Mouse (Mus musculus) heart, adult 2 months (tissue): Measurements from ENCODE around the gene Mansc1.

Experiments used
- EP300 ChIP-seq: fragments of 200-500 bp; IDR thresholded peaks from 2 replicates; pipeline ENCODE4 v1.6.1; 2011; ENCODE audit warnings: low read depth, low read length, control low read depth; ENCODE audit not compliant: insufficient read depth
- POLR2A ChIP-seq: fragments of 200-500 bp; IDR thresholded peaks from 2 replicates; pipeline ENCODE4 v1.6.1; 2011; ENCODE audit warnings: mild to moderate bottlenecking, low read depth, low read length, control low read depth; ENCODE audit not compliant: insufficient read depth

GRCm38 (mm10) chr6:134601130-134601529, 31.2 kb downstream of the Mansc1 start:
- TF ChIP-seq EP300: no peak
- no peak for TF ChIP-seq POLR2A
